Mouse (Mus musculus): ENCODE results near the gene Ralgapb.

Gene Ralgapb

GRCm38 (mm10) chr2:158409595-158410021 lies at the start of gene Ralgapb:
Gene Ralgapb, plus strand, starts transcription at chr2:158409848.
- DNase-seq, result peak; percentile 98

- peak; percentile 80 to 86 for DNase-seq
Observed at GRCm38 (mm10) chr2:158360873-158361677, 48.6 kb upstream of the Ralgapb start.

GRCm38 (mm10) chr2:158361678-158362320 lies 47.8 kb upstream of the Ralgapb start:
- DNase-seq, result no peak

- DNase-seq, result no peak
Observed at GRCm38 (mm10) chr2:158364175-158364574, 45.5 kb upstream of the Ralgapb start.

- no peak for DNase-seq
Observed at GRCm38 (mm10) chr2:158365099-158365850, 44.4 kb upstream of the Ralgapb start.

- no peak for DNase-seq
Observed at GRCm38 (mm10) chr2:158367654-158368053, 42.0 kb upstream of the Ralgapb start.

GRCm38 (mm10) chr2:158368313-158368712 lies 41.3 kb upstream of the Ralgapb start:
- no peak for DNase-seq

GRCm38 (mm10) chr2:158369474-158370172 lies 40.0 kb upstream of the Ralgapb start:
- no peak for DNase-seq

- DNase-seq, result peak; percentile 19 to 41
Observed at GRCm38 (mm10) chr2:158370173-158370550, 39.5 kb upstream of the Ralgapb start.

- DNase-seq, result peak; percentile 35 to 62
Observed at GRCm38 (mm10) chr2:158373061-158373460, 36.6 kb upstream of the Ralgapb start.

- DNase-seq, result peak; percentile 42 to 69
Observed at GRCm38 (mm10) chr2:158373516-158373915, 36.1 kb upstream of the Ralgapb start.

- DNase-seq, result peak; percentile 39 to 61
Observed at GRCm38 (mm10) chr2:158375443-158376122, 34.1 kb upstream of the Ralgapb start, which contains the start of gene Snhg11. Gene Snhg11, plus strand, starts transcription at chr2:158375638.

- peak in 1 of 2 experiments; percentile 17 for DNase-seq
Observed at GRCm38 (mm10) chr2:158376123-158376687, 33.4 kb upstream of the Ralgapb start.

GRCm38 (mm10) chr2:158376798-158377197 lies 32.9 kb upstream of the Ralgapb start:
- DNase-seq, result no peak

- DNase-seq, result no peak
Observed at GRCm38 (mm10) chr2:158377811-158378210, 31.8 kb upstream of the Ralgapb start.

- DNase-seq, result peak; percentile 40 to 62
Observed at GRCm38 (mm10) chr2:158379354-158380078, 30.1 kb upstream of the Ralgapb start.

- peak in 1 of 2 experiments; percentile 21 for DNase-seq
Observed at GRCm38 (mm10) chr2:158386072-158386471, 23.6 kb upstream of the Ralgapb start.

- no peak for DNase-seq
Observed at GRCm38 (mm10) chr2:158389421-158389820, 20.2 kb upstream of the Ralgapb start.

- DNase-seq, result no peak
Observed at GRCm38 (mm10) chr2:158396369-158396768, 13.3 kb upstream of the Ralgapb start.

- peak; percentile 25 to 28 for DNase-seq
Observed at GRCm38 (mm10) chr2:158397140-158397539, 12.5 kb upstream of the Ralgapb start.

GRCm38 (mm10) chr2:158402915-158403314 lies 6.7 kb upstream of the Ralgapb start:
- peak; percentile 58 to 75 for DNase-seq
